Mouse (Mus musculus): ENCODE results near the gene Gm20431. TPM values are rescaled to one million over a fixed set of nuclear protein-coding genes. Genes with fewer than 3 reads are reported as not detected.

Gm20431 gene
- polyA plus RNA-seq, 1 experiment from 2014 or later, result 2.4 TPM

- no peak overlapping the region for H3K4me3 ChIP-seq
Measured at GRCm38 (mm10) chr2:167694963-167695362, 33.7 kb upstream of the Gm20431 start.

GRCm38 (mm10) chr2:167694244-167694643 is 32.9 kb upstream of the Gm20431 start:
- Histone ChIP-seq H3K4me1 (peaks cover 10% of the 10 kb centered on the region), H3K36me3 (no peaks in the 10 kb centered on the region), H3K27me3 (ENCODE audit: low read depth, poor library complexity, severe bottlenecking) (peaks cover 39% of the 10 kb centered on the region), H3K4me3 (no peak overlapping the region), H3K9me3 (replicated peaks) (peaks cover 6% of the 10 kb centered on the region), H3K27ac (replicated peaks) (no peak overlapping the region)
- 84% methylated on average over 1 of the region's 1 CpGs for WGBS
- DNase-seq (ENCODE audit: low spot score), result no peak

More at GRCm38 (mm10) chr2:167694963-167695362, 33.7 kb upstream of the Gm20431 start:
- no peak for DNase-seq (ENCODE audit: low spot score)
- 96% methylated on average over 7 of the region's 7 CpGs for WGBS
- Histone ChIP-seq H3K27me3 (ENCODE audit: low read depth, poor library complexity, severe bottlenecking) (peaks cover 32% of the 10 kb centered on the region), H3K36me3 (no peaks in the 10 kb centered on the region), H3K4me1 (peaks cover 3% of the 10 kb centered on the region; the same call in 1 of the 2 replicates), H3K9me3 (replicated peaks) (peaks cover 6% of the 10 kb centered on the region), H3K27ac (replicated peaks) (no peak overlapping the region)

- DNase-seq (ENCODE audit: low spot score), result no peak
- Histone ChIP-seq H3K36me3 (no peaks in the 10 kb centered on the region), H3K4me1 (peaks cover 17% of the 10 kb centered on the region), H3K27me3 (ENCODE audit: low read depth, poor library complexity, severe bottlenecking) (peaks cover 46% of the 10 kb centered on the region), H3K4me3 (no peak overlapping the region), H3K27ac (replicated peaks) (no peak overlapping the region), H3K9me3 (replicated peaks) (peaks cover 6% of the 10 kb centered on the region)
- WGBS, result 94% methylated on average over 2 of the region's 2 CpGs
Measured at GRCm38 (mm10) chr2:167693540-167693939, 32.2 kb upstream of the Gm20431 start.

- no peak for DNase-seq (ENCODE audit: low spot score)
- no peak overlapping the region for H3K27ac ChIP-seq (replicated peaks)
- no peaks in the 10 kb centered on the region for H3K36me3 ChIP-seq
- H3K9me3 ChIP-seq (replicated peaks), result peaks cover 6% of the 10 kb centered on the region
- 77% methylated on average over 3 of the region's 3 CpGs for WGBS
- peaks cover 53% of the 10 kb centered on the region for H3K27me3 ChIP-seq (ENCODE audit: low read depth, poor library complexity, severe bottlenecking)
- H3K4me3 ChIP-seq, result no peak overlapping the region
- peaks cover 24% of the 10 kb centered on the region for H3K4me1 ChIP-seq
Measured at GRCm38 (mm10) chr2:167692831-167693230, 31.5 kb upstream of the Gm20431 start.

- no peak overlapping the region for H3K27ac ChIP-seq (replicated peaks)
- no peak overlapping the region for H3K4me3 ChIP-seq
- H3K36me3 ChIP-seq, result no peaks in the 10 kb centered on the region
- peaks cover 6% of the 10 kb centered on the region for H3K9me3 ChIP-seq (replicated peaks)
- peaks cover 29% of the 10 kb centered on the region for H3K4me1 ChIP-seq
- 90% methylated on average over 14 of the region's 14 CpGs for WGBS
- peaks cover 60% of the 10 kb centered on the region for H3K27me3 ChIP-seq (ENCODE audit: low read depth, poor library complexity, severe bottlenecking)
- no peak for DNase-seq (ENCODE audit: low spot score)
Measured at GRCm38 (mm10) chr2:167691871-167692661, 30.8 kb upstream of the Gm20431 start.

GRCm38 (mm10) chr2:167691410-167691809 is 30.1 kb upstream of the Gm20431 start:
- Histone ChIP-seq H3K4me1 (peaks cover 29% of the 10 kb centered on the region), H3K27me3 (ENCODE audit: low read depth, poor library complexity, severe bottlenecking) (peaks cover 67% of the 10 kb centered on the region), H3K4me3 (no peak overlapping the region), H3K27ac (replicated peaks) (no peak overlapping the region), H3K36me3 (no peaks in the 10 kb centered on the region), H3K9me3 (replicated peaks) (peaks cover 6% of the 10 kb centered on the region)
- WGBS, result 93% methylated on average over 6 of the region's 6 CpGs
- no peak for DNase-seq (ENCODE audit: low spot score)

GRCm38 (mm10) chr2:167690962-167691311 is 29.6 kb upstream of the Gm20431 start:
- Histone ChIP-seq H3K27me3 (ENCODE audit: low read depth, poor library complexity, severe bottlenecking) (peaks cover 72% of the 10 kb centered on the region), H3K36me3 (no peaks in the 10 kb centered on the region), H3K4me3 (peak overlapping the region; percentile 9; the same call in 1 of the 2 replicates), H3K27ac (replicated peaks) (no peak overlapping the region), H3K4me1 (peaks cover 29% of the 10 kb centered on the region), H3K9me3 (replicated peaks) (peaks cover 6% of the 10 kb centered on the region)
- 88% methylated on average over 12 of the region's 12 CpGs for WGBS
- no peak for DNase-seq (ENCODE audit: low spot score)

- WGBS, result 61% methylated on average over 15 of the region's 15 CpGs
- Histone ChIP-seq H3K27ac (replicated peaks) (no peak overlapping the region), H3K9me3 (replicated peaks) (peaks cover 5% of the 10 kb centered on the region), H3K4me1 (peaks cover 30% of the 10 kb centered on the region), H3K27me3 (ENCODE audit: low read depth, poor library complexity, severe bottlenecking) (peaks cover 77% of the 10 kb centered on the region), H3K36me3 (no peaks in the 10 kb centered on the region), H3K4me3 (peak overlapping the region; percentile 75)
- DNase-seq (ENCODE audit: low spot score), result no peak
Measured at GRCm38 (mm10) chr2:167690219-167690961, 29.1 kb upstream of the Gm20431 start.

GRCm38 (mm10) chr2:167689501-167690218 is 28.4 kb upstream of the Gm20431 start, which contains the start of gene Tmem189:
Gene Tmem189, minus strand, starts transcription at chr2:167689822.
- no peaks in the 10 kb centered on the region for H3K36me3 ChIP-seq
- under 1% methylated on average over 98 of the region's 99 CpGs for WGBS
- peak; percentile 65 for DNase-seq (ENCODE audit: low spot score)
- H3K4me3 ChIP-seq, result peak within 1 kb of the TSS; percentile 75
- no peaks in the 10 kb centered on the region for H3K9me3 ChIP-seq (replicated peaks)
- peaks cover 33% of the 10 kb centered on the region for H3K4me1 ChIP-seq
- H3K27me3 ChIP-seq (ENCODE audit: low read depth, poor library complexity, severe bottlenecking), result peaks cover 81% of the 10 kb centered on the region
- H3K27ac ChIP-seq (replicated peaks), result peak within 1 kb of the TSS; percentile 83

- H3K27me3 ChIP-seq (ENCODE audit: low read depth, poor library complexity, severe bottlenecking), result peaks cover 81% of the 10 kb centered on the region
- peak within 1 kb of the TSS; percentile 75 for H3K4me3 ChIP-seq
- no peaks in the 10 kb centered on the region for H3K9me3 ChIP-seq (replicated peaks)
- H3K4me1 ChIP-seq, result peaks cover 33% of the 10 kb centered on the region
- peak; percentile 70 for DNase-seq (ENCODE audit: low spot score)
- no peaks in the 10 kb centered on the region for H3K36me3 ChIP-seq
- H3K27ac ChIP-seq (replicated peaks), result peak within 1 kb of the TSS; percentile 83
- under 1% methylated on average over 144 of the region's 147 CpGs for WGBS
Measured at GRCm38 (mm10) chr2:167688498-167689451, 27.5 kb upstream of the Gm20431 start, which contains the start of gene Cebpb. Gene Cebpb, plus strand, starts transcription at chr2:167688915.

- no peak for DNase-seq (ENCODE audit: low spot score)
- peak overlapping the region; percentile 75 for H3K4me3 ChIP-seq
- WGBS, result 25% methylated on average over 12 of the region's 12 CpGs
- peaks cover 33% of the 10 kb centered on the region for H3K4me1 ChIP-seq
- H3K9me3 ChIP-seq (replicated peaks), result no peaks in the 10 kb centered on the region
- H3K27me3 ChIP-seq (ENCODE audit: low read depth, poor library complexity, severe bottlenecking), result peaks cover 80% of the 10 kb centered on the region
- H3K27ac ChIP-seq (replicated peaks), result no peak overlapping the region
- no peaks in the 10 kb centered on the region for H3K36me3 ChIP-seq
Measured at GRCm38 (mm10) chr2:167688126-167688497, 26.8 kb upstream of the Gm20431 start.
